Mouse (Mus musculus) thymus, adult 2 months (tissue): ENCODE data around the gene Gys2. TPM values are rescaled to one million over a fixed set of nuclear protein-coding genes. Genes with fewer than 3 reads are reported as not detected.

Experiments
- DNase-seq: peaks from one replicate; pipeline ENCODE4 v3.0.0; 2021
- H3K27ac ChIP-seq: fragments of 200-500 bp; 2 replicates; pipeline ENCODE4 v1.5.1; 2012; ENCODE audit warnings: low read length, control low read depth; ENCODE audit not compliant: control insufficient read depth, insufficient read depth
- H3K27me3 ChIP-seq: fragments of 200-500 bp; 2 replicates; pipeline ENCODE4 v1.6.1; 2012; ENCODE audit warnings: mild to moderate bottlenecking, low read length, moderate library complexity, mixed read lengths; ENCODE audit not compliant: control insufficient read depth, insufficient read depth
- H3K36me3 ChIP-seq: fragments of 200-500 bp; 2 replicates; pipeline ENCODE4 v1.6.1; 2012; ENCODE audit warnings: mild to moderate bottlenecking, low read length, moderate library complexity; ENCODE audit not compliant: control insufficient read depth, insufficient read depth
- H3K4me1 ChIP-seq: fragments of 200-500 bp; replicated peaks from 2 replicates; pipeline ENCODE4 v1.6.1; 2012; ENCODE audit warnings: low read length; ENCODE audit not compliant: control insufficient read depth, insufficient read depth
- H3K4me3 ChIP-seq: fragments of 200-500 bp; 2 replicates; pipeline ENCODE4 v1.5.1; 2012; ENCODE audit warnings: mild to moderate bottlenecking, low read length, control low read depth, moderate library complexity; ENCODE audit not compliant: control insufficient read depth, insufficient read depth
- CTCF ChIP-seq: fragments of 200-500 bp; IDR thresholded peaks from 2 replicates; pipeline ENCODE4 v1.5.1; 2012; ENCODE audit warnings: mild to moderate bottlenecking, control low read depth, low read length, moderate library complexity, borderline replicate concordance; ENCODE audit not compliant: control insufficient read depth, poor library complexity, insufficient read depth; ENCODE audit errors: extremely low read depth
- POLR2A ChIP-seq: fragments of 200-500 bp; IDR thresholded peaks from 2 replicates; pipeline ENCODE4 v1.6.1; 2012; ENCODE audit warnings: mild to moderate bottlenecking, low read length, control low read depth, moderate library complexity; ENCODE audit not compliant: control insufficient read depth, poor library complexity, insufficient read depth; ENCODE audit errors: extremely low read depth
- WGBS: fragments of 180-500 bp; shearing (Covaris S2); methylation state at CpG from one replicate; pipeline ENCODE4 v1.1.7; 2018; 5-methylcytosine and 5-hydroxymethylcytosine counted together
- polyA plus RNA-seq: library from polyadenylated mRNA; depleted of rRNA; stranded (reverse); fragments of >200 nt; gene quantifications from 2 replicates; pipeline ENCODE4 v1.2.3, GENCODE M21; 2012; rRNA removed

Gys2 gene
- polyA plus RNA-seq, 1 experiment, result 0.74 TPM

DNA sequence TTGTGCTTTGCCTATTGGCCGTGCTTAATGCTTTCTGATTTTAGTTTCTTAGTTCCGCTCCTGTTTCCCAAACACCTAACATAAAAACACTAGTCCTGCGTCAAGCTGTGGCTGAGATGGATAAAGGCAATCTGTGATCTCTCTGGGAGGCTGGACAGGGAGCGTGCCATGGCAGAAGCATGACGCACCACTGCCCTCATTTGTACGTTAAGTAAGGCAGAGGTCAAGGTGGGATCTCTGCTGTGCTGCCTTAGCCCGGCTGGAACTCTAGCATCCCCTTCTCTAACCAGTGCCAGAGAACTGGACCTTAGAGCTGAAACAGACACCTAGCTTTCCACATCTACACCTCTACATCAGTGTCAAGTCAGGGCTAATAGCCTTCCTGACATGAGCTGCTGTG is 91.3 kb downstream of the Gys2 start:
- TF ChIP-seq CTCF (no peak), POLR2A (no peak)

GRCm38 (mm10) chr6:142379961-142380360 is 92.9 kb downstream of the Gys2 start:
- Histone ChIP-seq H3K27me3 (no peaks in the 10 kb centered on the region), H3K4me3 (no peak overlapping the region), H3K27ac (no peak overlapping the region), H3K36me3 (peaks cover 18% of the 10 kb centered on the region), H3K4me1 (no peaks in the 10 kb centered on the region)
- WGBS, result 95% methylated on average over 6 of the region's 6 CpGs
- TF ChIP-seq CTCF, result no peak
- TF ChIP-seq POLR2A, result no peak
- DNase-seq, result no peak

More for the DNA sequence above, 91.3 kb downstream of the Gys2 start:
- H3K4me1 ChIP-seq, result no peaks in the 10 kb centered on the region
- no peak overlapping the region for H3K4me3 ChIP-seq
- WGBS, result 96% methylated on average over 7 of the region's 7 CpGs
- DNase-seq, result no peak
- no peak overlapping the region for H3K27ac ChIP-seq
- H3K36me3 ChIP-seq, result peaks cover 6% of the 10 kb centered on the region
- no peaks in the 10 kb centered on the region for H3K27me3 ChIP-seq

DNA sequence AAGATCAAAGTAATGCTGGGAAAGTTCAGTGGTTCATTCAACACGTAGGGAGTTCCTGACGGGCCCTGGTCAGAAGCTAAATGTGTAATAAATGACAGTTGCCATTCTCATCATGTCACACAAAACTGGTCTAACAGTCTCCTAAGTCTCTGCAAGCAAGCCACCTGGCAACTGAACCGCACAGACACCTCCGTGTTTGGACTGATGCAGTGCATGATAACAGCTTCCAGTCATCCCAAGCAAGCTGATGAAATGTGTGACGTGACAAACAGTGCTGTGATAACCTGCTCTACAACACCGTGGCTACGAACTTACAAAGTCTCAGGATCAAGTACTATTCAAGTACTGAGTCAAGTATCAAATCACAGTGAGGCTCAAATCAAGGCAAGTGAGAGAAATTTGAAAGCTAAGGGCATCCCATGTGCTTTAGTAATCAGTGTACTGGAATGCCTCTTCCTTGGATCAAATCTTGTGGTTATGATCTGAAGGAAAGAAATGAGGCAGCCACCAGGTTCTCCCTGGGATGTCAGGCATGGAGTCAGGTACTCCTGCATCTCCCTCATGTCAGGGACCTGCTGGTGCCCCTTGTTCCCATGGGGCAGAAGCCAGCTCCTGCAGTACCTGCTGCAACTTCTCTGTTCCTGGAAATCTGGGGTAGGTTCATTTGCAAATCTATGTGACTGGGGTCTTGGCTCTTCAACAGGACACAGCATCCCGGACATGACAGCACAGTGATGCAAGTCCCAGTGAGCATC is 94.2 kb downstream of the Gys2 start:
- TF ChIP-seq CTCF, result no peak
- no peak for TF ChIP-seq POLR2A
- no peaks in the 10 kb centered on the region for H3K4me1 ChIP-seq
- H3K27me3 ChIP-seq, result no peaks in the 10 kb centered on the region
- H3K36me3 ChIP-seq, result peaks cover 23% of the 10 kb centered on the region
- no peak overlapping the region for H3K27ac ChIP-seq
- 96% methylated on average over 8 of the region's 8 CpGs for WGBS
- no peak overlapping the region for H3K4me3 ChIP-seq
- DNase-seq, result no peak

GRCm38 (mm10) chr6:142377081-142377480 is 95.8 kb downstream of the Gys2 start:
- Histone ChIP-seq H3K27me3 (no peaks in the 10 kb centered on the region), H3K4me1 (no peaks in the 10 kb centered on the region), H3K36me3 (peaks cover 31% of the 10 kb centered on the region), H3K4me3 (no peak overlapping the region), H3K27ac (no peak overlapping the region)
- TF ChIP-seq CTCF, result no peak
- TF ChIP-seq POLR2A, result no peak
- WGBS, result 74% methylated on average over 1 of the region's 1 CpGs
- no peak for DNase-seq

Other genes starting within 250 kb of the Gys2 start
- gene Iapp, start 174.7 kb downstream of the Gys2 start, polyA plus RNA-seq, result 4.0 and 6.6 TPM in 2 replicates
- 0.15 and 0.27 TPM in 2 replicates for gene Slco1a5, start 150.1 kb downstream of the Gys2 start, polyA plus RNA-seq
- gene Pyroxd1, start 127.5 kb downstream of the Gys2 start, polyA plus RNA-seq, result 6.3 TPM in 2 replicates
- 23.6 and 24.2 TPM in 2 replicates for gene Recql, start 86.0 kb downstream of the Gys2 start, polyA plus RNA-seq
- gene Golt1b, start 85.9 kb downstream of the Gys2 start, polyA plus RNA-seq, result 8.9 and 9.4 TPM in 2 replicates
- 1.1 and 2.0 TPM in 2 replicates for gene Spx, start 59.7 kb downstream of the Gys2 start, polyA plus RNA-seq
- 394 and 525 TPM in 2 replicates for gene Ldhb, start 34.8 kb upstream of the Gys2 start, polyA plus RNA-seq
- 3.1 and 3.9 TPM in 2 replicates for gene Kcnj8, start 98.5 kb upstream of the Gys2 start, polyA plus RNA-seq
- gene Abcc9, start 229.2 kb upstream of the Gys2 start, polyA plus RNA-seq, result 1.4 and 2.9 TPM in 2 replicates